Mouse (Mus musculus) inflammation-experienced regulatory T-cells (primary cell): ENCODE results near the gene Olfr330. TPM values are rescaled to one million over a fixed set of nuclear protein-coding genes. Genes with fewer than 3 reads are reported as not detected.

Experiments
- polyA plus RNA-seq, 2 experiments: library from polyadenylated mRNA; unstranded; fragments of 100-300 nt; shearing (Covaris generic); gene quantifications; one replicate each; pipeline ENCODE4 v1.2.1; 2017

Olfr330 gene
- polyA plus RNA-seq, result 1 to 10 TPM in 1 of 2 experiments, not detected in 1; 3.3 TPM

DNA sequence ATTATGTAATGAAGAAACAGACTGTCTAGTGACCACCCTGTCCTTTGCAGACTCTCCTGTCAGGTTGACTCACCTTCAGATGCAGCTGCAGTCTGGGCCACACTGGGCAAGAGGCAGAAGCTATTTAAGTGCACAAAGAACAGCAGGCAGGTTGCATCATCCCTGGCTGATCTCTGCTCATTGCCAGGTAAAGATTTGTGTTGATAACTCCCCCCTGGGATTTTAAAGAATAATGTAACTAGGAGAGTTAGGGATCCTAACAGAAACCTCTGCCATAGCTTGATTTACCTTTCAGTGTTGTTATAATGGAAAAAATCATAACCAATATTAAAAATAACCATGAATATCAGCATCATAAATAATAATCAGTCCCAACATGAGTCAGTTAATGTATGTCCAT lies at the start of gene Olfr330:
Olfr330 (minus strand) TSS at position 101 of the 400 bp plus-strand sequence.

DNA sequence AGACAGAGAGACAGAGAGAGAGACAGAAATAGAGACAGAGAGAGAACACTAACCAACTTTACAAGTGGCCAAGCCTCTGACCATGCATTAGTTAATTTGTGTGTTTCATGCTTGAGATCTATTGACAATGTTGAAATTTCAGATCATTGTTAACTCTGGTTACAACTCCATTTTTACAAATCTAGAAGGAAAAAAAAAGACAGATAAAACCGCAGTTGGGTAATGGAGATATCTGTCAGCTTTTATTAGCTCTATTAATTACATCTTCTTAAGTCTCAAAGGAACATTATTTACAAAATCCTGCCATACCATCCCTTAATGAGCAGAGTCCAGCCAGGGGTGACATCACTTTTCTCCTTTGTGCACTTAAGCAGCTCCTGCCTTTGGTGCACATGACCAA lies 42.8 kb upstream of the Olfr330 start, which contains the start of gene Olfr325:
Olfr325 (plus strand) TSS at position 301 of the 400 bp plus-strand sequence.

DNA sequence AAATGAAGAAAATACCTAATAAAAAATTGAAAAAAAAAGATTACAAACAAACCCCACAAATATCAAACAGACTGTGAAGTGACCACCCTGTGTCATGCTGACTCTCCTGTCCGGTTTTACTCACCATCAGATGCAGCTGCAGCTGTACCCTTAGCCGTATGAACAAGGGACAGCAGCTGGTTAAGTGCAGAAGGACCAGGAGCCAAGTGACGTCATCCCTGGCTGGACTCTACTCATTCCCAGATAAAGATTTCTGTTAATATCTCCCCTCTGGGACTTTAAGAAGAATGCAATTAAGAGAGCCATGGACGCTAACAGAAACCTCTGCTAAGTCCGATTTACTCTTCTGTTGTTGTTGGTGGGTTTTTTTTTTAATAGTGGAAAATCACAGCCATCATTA lies 35.8 kb upstream of the Olfr330 start, which contains the start of gene Olfr224:
Olfr224 (minus strand) TSS at position 149 of the 400 bp plus-strand sequence.

DNA sequence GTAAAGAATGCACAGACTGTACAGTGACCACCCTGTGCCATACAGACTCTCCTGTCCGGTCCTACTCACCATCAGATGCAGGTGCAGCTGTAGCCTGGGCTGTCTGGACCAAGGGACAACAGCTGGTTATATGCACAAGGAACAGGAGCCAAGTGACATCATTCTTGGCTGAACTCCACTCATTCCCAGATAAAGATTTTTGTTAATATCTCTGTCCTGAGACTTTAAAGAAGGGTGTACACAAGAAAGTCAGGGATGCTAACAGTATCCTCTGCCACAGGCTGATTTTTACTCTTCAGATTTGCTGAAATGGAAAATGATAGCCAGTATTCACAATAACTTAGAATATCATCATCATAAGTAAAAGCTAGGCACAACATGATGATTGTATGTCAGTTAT lies 20.9 kb upstream of the Olfr330 start, which contains the start of gene Olfr328:
Olfr328 (minus strand) TSS at position 101 of the 400 bp plus-strand sequence.

DNA sequence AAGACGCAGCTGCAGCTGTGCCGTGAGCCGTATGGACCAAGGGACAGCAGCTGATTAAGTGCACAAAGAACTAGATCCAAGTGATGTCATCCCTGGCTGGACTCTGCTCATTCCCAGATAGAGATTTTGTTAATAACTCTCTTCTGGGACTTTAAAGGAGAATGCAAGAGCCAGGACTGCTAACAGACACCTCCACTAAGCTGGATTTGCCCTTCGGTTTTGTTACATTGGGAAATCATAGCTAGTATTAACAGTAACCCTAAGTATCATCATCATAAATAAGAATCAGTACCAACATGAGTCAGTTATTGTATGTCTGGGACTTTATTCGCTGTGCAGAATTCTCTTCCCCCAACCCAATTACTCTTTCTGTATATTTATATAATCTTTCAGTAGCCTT lies 11.7 kb upstream of the Olfr330 start, which contains the start of gene Olfr329-ps:
Olfr329-ps (minus strand) TSS at position 101 of the 400 bp plus-strand sequence.

DNA sequence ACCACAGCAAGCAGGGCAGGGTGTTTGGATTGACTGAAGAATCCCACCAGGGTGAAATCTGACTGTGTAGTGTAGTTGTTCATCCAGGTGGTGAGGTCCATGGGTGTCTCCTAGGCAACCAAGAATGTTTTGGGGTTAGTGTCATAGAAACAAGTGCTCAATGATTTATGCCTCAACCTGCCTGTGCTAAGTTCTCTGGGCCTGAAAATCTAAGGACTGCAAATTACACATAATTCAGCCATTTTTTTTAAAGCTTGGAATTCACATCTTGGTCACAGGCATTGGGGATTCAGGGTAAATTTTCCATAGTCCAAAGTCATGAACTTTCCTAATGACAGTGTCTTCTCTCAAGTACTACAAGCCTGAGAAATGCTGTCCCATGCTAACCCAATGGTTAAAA lies 32.2 kb downstream of the Olfr330 start, which contains the start of gene Olfr331:
Olfr331 (minus strand) TSS at position 101 of the 400 bp plus-strand sequence.

DNA sequence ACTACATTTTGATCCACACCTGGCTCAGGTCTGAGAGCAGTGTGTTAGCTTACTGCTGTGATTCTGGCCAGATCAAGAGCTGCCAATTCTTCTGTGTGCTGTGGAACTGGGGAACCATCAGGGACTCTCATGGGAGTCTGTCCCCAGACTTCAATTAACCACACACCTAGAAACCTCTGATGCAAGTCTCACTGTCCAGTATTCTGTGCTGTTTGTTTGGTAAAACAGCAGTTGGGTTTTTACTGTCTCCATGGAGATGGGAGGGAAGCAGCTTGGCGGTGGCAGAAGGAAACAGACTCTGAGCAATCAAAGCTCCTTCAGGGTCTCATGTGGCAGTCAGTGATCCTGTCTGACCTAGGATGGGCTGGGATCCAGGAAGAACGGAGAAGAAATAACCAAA lies 42.2 kb downstream of the Olfr330 start, which contains the start of gene Olfr332:
Olfr332 (minus strand) TSS at position 101 of the 400 bp plus-strand sequence.

Other genes starting within 250 kb of the Olfr330 start
- 10 to 100 TPM; 40.4 to 60.4 TPM for gene Zfp692, start 227.8 kb downstream of the Olfr330 start, polyA plus RNA-seq
- gene Zfp672, start 204.5 kb downstream of the Olfr330 start, polyA plus RNA-seq, result 10 to 100 TPM; 43.4 to 43.9 TPM
- 10 to 100 TPM; 19.0 to 36.8 TPM for gene Sh3bp5l, start 204.1 kb downstream of the Olfr330 start, polyA plus RNA-seq
- gene Lypd8, start 155.8 kb downstream of the Olfr330 start, polyA plus RNA-seq, result 1 to 10 TPM in 1 of 2 experiments, under 1 TPM in 1; 0.17 to 2.9 TPM
- gene 1810065E05Rik, start 113.7 kb downstream of the Olfr330 start, polyA plus RNA-seq, result under 1 TPM in 1 of 2 experiments, not detected in 1; 0.61 TPM
- 1 to 10 TPM in 1 of 2 experiments, under 1 TPM in 1; 0.42 to 1.0 TPM for gene Gm12253, start 102.3 kb downstream of the Olfr330 start, polyA plus RNA-seq
- not detected for gene Lypd9, start 81.9 kb downstream of the Olfr330 start, polyA plus RNA-seq
- under 1 TPM in 1 of 2 experiments, not detected in 1; 0.11 TPM for gene Olfr30, start 72.6 kb downstream of the Olfr330 start, polyA plus RNA-seq
- under 1 TPM in 1 of 2 experiments, not detected in 1; 0.72 TPM for gene Olfr332, start 42.3 kb downstream of the Olfr330 start, polyA plus RNA-seq
- under 1 TPM in 1 of 2 experiments, not detected in 1; 0.67 TPM for gene Olfr331, start 32.3 kb downstream of the Olfr330 start, polyA plus RNA-seq
- gene Olfr329-ps, start 11.6 kb upstream of the Olfr330 start, polyA plus RNA-seq, result not detected
- gene Olfr328, start 20.8 kb upstream of the Olfr330 start, polyA plus RNA-seq, result 1 to 10 TPM in 1 of 2 experiments, not detected in 1; 1.3 TPM
- under 1 TPM; 0.24 to 0.29 TPM for gene Olfr224, start 35.7 kb upstream of the Olfr330 start, polyA plus RNA-seq
- gene Olfr325, start 42.9 kb upstream of the Olfr330 start, polyA plus RNA-seq, result not detected
- not detected for gene Olfr324, start 60.3 kb upstream of the Olfr330 start, polyA plus RNA-seq
- gene 2210407C18Rik, start 81.2 kb upstream of the Olfr330 start, polyA plus RNA-seq, result under 1 TPM in 1 of 2 experiments, not detected in 1; 0.66 TPM
- gene Olfr323, start 95.7 kb upstream of the Olfr330 start, polyA plus RNA-seq, result not detected
- gene Trim58, start 105.6 kb upstream of the Olfr330 start, polyA plus RNA-seq, result under 1 TPM; 0.07 to 0.29 TPM
- gene Olfr322, start 123.9 kb upstream of the Olfr330 start, polyA plus RNA-seq, result not detected
- gene Olfr320, start 146.3 kb upstream of the Olfr330 start, polyA plus RNA-seq, result under 1 TPM in 1 of 2 experiments, not detected in 1; 0.48 TPM
- under 1 TPM in 1 of 2 experiments, not detected in 1; 0.10 TPM for gene Olfr319, start 164.3 kb upstream of the Olfr330 start, polyA plus RNA-seq
- under 1 TPM; 0.07 to 0.40 TPM for gene Olfr318, start 189.2 kb upstream of the Olfr330 start, polyA plus RNA-seq
- gene Olfr317, start 204.4 kb upstream of the Olfr330 start, polyA plus RNA-seq, result not detected
- gene Olfr316, start 217.9 kb upstream of the Olfr330 start, polyA plus RNA-seq, result not detected
- gene Olfr315, start 238.4 kb upstream of the Olfr330 start, polyA plus RNA-seq, result not detected
- under 1 TPM in 1 of 2 experiments, not detected in 1; 0.39 TPM for gene Olfr314, start 248.1 kb upstream of the Olfr330 start, polyA plus RNA-seq